Mouse (Mus musculus) megakaryocyte-erythroid progenitor cell, adult 5 weeks (primary cell): ENCODE measurements around the gene AY761185. TPM values are rescaled to one million over a fixed set of nuclear protein-coding genes. Genes with fewer than 3 reads are reported as not detected.

Source experiments
- polyA plus RNA-seq: library from polyadenylated mRNA; stranded (reverse); fragments of >175 nt; gene quantifications from 2 replicates; pipeline ENCODE4 v1.2.3, GENCODE M21; 2012

AY761185 gene
- polyA plus RNA-seq: not detected in 2 replicates

GRCm38 (mm10) chr8:20944610-20945009, at the start of gene AY761185:
TSS of gene AY761185 (minus strand) at chr8:20944710.

GRCm38 (mm10) chr8:20921971-20922370, 22.5 kb downstream of the AY761185 start, which contains the start of gene Gm6040:
TSS of gene Gm6040 (minus strand) at chr8:20922071.

GRCm38 (mm10) chr8:20902527-20902926, 42.0 kb downstream of the AY761185 start, which contains the start of gene Gm15056:
TSS of gene Gm15056 (minus strand) at chr8:20902627.

Other genes with a start within 250 kb of the AY761185 start
- not detected in 2 replicates for gene Defb33, start 52.0 kb downstream of the AY761185 start, polyA plus RNA-seq
- not detected in 2 replicates for gene Gm15056, start 42.1 kb downstream of the AY761185 start, polyA plus RNA-seq
- gene Gm6040, start 22.6 kb downstream of the AY761185 start, polyA plus RNA-seq: not detected in 2 replicates
- not detected in 2 replicates for gene Defa21, start 80.8 kb upstream of the AY761185 start, polyA plus RNA-seq
- gene Defa23, start 110.3 kb upstream of the AY761185 start, polyA plus RNA-seq: not detected in 2 replicates
- not detected in 2 replicates for gene Defa35, start 120.3 kb upstream of the AY761185 start, polyA plus RNA-seq
- not detected in 2 replicates for gene Defa25, start 139.7 kb upstream of the AY761185 start, polyA plus RNA-seq
- not detected in 2 replicates for gene Gm14851, start 151.3 kb upstream of the AY761185 start, polyA plus RNA-seq
- gene Defa30, start 189.9 kb upstream of the AY761185 start, polyA plus RNA-seq: not detected in 2 replicates
- gene Defa22, start 217.6 kb upstream of the AY761185 start, polyA plus RNA-seq: not detected in 2 replicates
- gene Defa31, start 246.9 kb upstream of the AY761185 start, polyA plus RNA-seq: not detected in 2 replicates